Mouse (Mus musculus) forebrain, embryonic 12.5 days (tissue): ENCODE data around the gene Ppp2ca. TPM values are rescaled to one million over a fixed set of nuclear protein-coding genes. Genes with fewer than 3 reads are reported as not detected.

ENCODE experiments used
- ATAC-seq: fragments of 200-750 bp; cut with Nextera tagmentation; 2 replicates; pipeline ENCODE4 v1.8.0; 2017; ENCODE audit warnings: moderate TSS enrichment; ENCODE audit not compliant: low FRiP score
- H3K27ac ChIP-seq: fragments of 300-500 bp; sonication (generic); 2 replicates; pipeline ENCODE4 v1.5.1; 2016; ENCODE audit warnings: mild to moderate bottlenecking
- H3K27me3 ChIP-seq: fragments of 300-500 bp; sonication (generic); 2 replicates; pipeline ENCODE4 v1.6.1; 2016; ENCODE audit warnings: mild to moderate bottlenecking
- H3K36me3 ChIP-seq: fragments of 300-500 bp; sonication (generic); replicated peaks from 2 replicates; pipeline ENCODE4 v1.6.1; 2016; ENCODE audit warnings: mild to moderate bottlenecking
- H3K4me1 ChIP-seq: fragments of 300-500 bp; sonication (generic); 2 replicates; pipeline ENCODE4 v1.6.1; 2016
- H3K4me2 ChIP-seq: fragments of 300-500 bp; sonication (generic); 2 replicates; pipeline ENCODE4 v1.6.1; 2016; ENCODE audit warnings: mild to moderate bottlenecking, moderate library complexity
- H3K4me3 ChIP-seq: fragments of 300-500 bp; sonication (generic); replicated peaks from 2 replicates; pipeline ENCODE4 v1.5.1; 2016; ENCODE audit warnings: mild to moderate bottlenecking
- H3K9ac ChIP-seq: fragments of 300-500 bp; sonication (generic); 2 replicates; pipeline ENCODE4 v1.6.1; 2016; ENCODE audit warnings: mild to moderate bottlenecking
- H3K9me3 ChIP-seq: fragments of 300-500 bp; sonication (generic); 2 replicates; pipeline ENCODE4 v1.6.1; 2016
- WGBS: fragments of 180-500 bp; shearing (Covaris S2); methylation state at CpG from one replicate; pipeline ENCODE4 v1.1.7; 2016; 5-methylcytosine and 5-hydroxymethylcytosine counted together
- polyA plus RNA-seq: library from polyadenylated mRNA; unstranded; fragments of >200 nt; fragmentation: Nextera tagmentation; extraction: Ambion mirVana; gene quantifications from 2 replicates; pipeline ENCODE4 v1.2.1, GENCODE M21; 2016

The Ppp2ca gene
- polyA plus RNA-seq, 1 experiment from 2014 or later: 125 TPM

GRCm38 (mm10) chr11:52075794-52076633 lies 22.5 kb upstream of the Ppp2ca start:
- Histone ChIP-seq H3K4me1 (peaks cover 7% of the 10 kb centered on the region), H3K4me3 (no peak overlapping the region), H3K4me2 (no peak overlapping the region), H3K9ac (no peak overlapping the region), H3K9me3 (no peaks in the 10 kb centered on the region), H3K27me3 (no peaks in the 10 kb centered on the region), H3K36me3 (no peaks in the 10 kb centered on the region), H3K27ac (no peak overlapping the region)
- ATAC-seq: no peak
- WGBS: 82% methylated on average over 19 of the region's 19 CpGs

- Histone ChIP-seq H3K36me3 (no peaks in the 10 kb centered on the region), H3K9ac (no peak overlapping the region), H3K27me3 (no peaks in the 10 kb centered on the region), H3K4me3 (no peak overlapping the region), H3K4me2 (no peak overlapping the region), H3K9me3 (no peaks in the 10 kb centered on the region), H3K4me1 (peaks cover 7% of the 10 kb centered on the region), H3K27ac (no peak overlapping the region)
- no peak for ATAC-seq
- 85% methylated on average over 6 of the region's 6 CpGs for WGBS
Measured at GRCm38 (mm10) chr11:52076742-52077352, 21.6 kb upstream of the Ppp2ca start.

GRCm38 (mm10) chr11:52077939-52078338 lies 20.5 kb upstream of the Ppp2ca start:
- no peaks in the 10 kb centered on the region for H3K9me3 ChIP-seq
- H3K4me3 ChIP-seq: no peak overlapping the region
- no peaks in the 10 kb centered on the region for H3K36me3 ChIP-seq
- 88% methylated on average over 4 of the region's 4 CpGs for WGBS
- peaks cover 7% of the 10 kb centered on the region for H3K4me1 ChIP-seq
- no peak overlapping the region for H3K27ac ChIP-seq
- ATAC-seq: no peak
- no peak overlapping the region for H3K9ac ChIP-seq
- H3K27me3 ChIP-seq: no peaks in the 10 kb centered on the region
- H3K4me2 ChIP-seq: no peak overlapping the region

GRCm38 (mm10) chr11:52079978-52080377 lies 18.5 kb upstream of the Ppp2ca start:
- no peak overlapping the region for H3K9ac ChIP-seq
- WGBS: 10% methylated on average over 5 of the region's 5 CpGs
- no peaks in the 10 kb centered on the region for H3K36me3 ChIP-seq
- no peak overlapping the region for H3K27ac ChIP-seq
- H3K4me1 ChIP-seq: peaks cover 7% of the 10 kb centered on the region
- no peak overlapping the region for H3K4me2 ChIP-seq
- H3K9me3 ChIP-seq: no peaks in the 10 kb centered on the region
- no peak overlapping the region for H3K4me3 ChIP-seq
- no peaks in the 10 kb centered on the region for H3K27me3 ChIP-seq
- ATAC-seq: no peak

- Histone ChIP-seq H3K36me3 (no peaks in the 10 kb centered on the region), H3K4me1 (peaks cover 7% of the 10 kb centered on the region), H3K9ac (no peak overlapping the region), H3K27me3 (no peaks in the 10 kb centered on the region), H3K4me3 (no peak overlapping the region), H3K9me3 (no peaks in the 10 kb centered on the region), H3K27ac (no peak overlapping the region), H3K4me2 (no peak overlapping the region)
- whole genome bisulfite sequencing: 92% methylated on average over 2 of the region's 2 CpGs
- no peak for ATAC-seq
Measured at GRCm38 (mm10) chr11:52080656-52081055, 17.8 kb upstream of the Ppp2ca start.

- peaks cover 14% of the 10 kb centered on the region for H3K4me1 ChIP-seq
- ATAC-seq: 0 out of 2 replicates have a peak, but pooled peaks have one; percentile 14
- 66% methylated on average over 4 of the region's 4 CpGs for WGBS
- no peaks in the 10 kb centered on the region for H3K36me3 ChIP-seq
- no peak overlapping the region for H3K4me3 ChIP-seq
- H3K9ac ChIP-seq: no peak overlapping the region
- peak overlapping the region; percentile 57 for H3K27ac ChIP-seq
- H3K4me2 ChIP-seq: no peak overlapping the region
- H3K27me3 ChIP-seq: no peaks in the 10 kb centered on the region
- H3K9me3 ChIP-seq: no peaks in the 10 kb centered on the region
Measured at GRCm38 (mm10) chr11:52085857-52086203, 12.7 kb upstream of the Ppp2ca start.

- Histone ChIP-seq H3K4me3 (no peak overlapping the region), H3K9ac (no peak overlapping the region), H3K9me3 (no peaks in the 10 kb centered on the region), H3K27ac (peak overlapping the region; percentile 57), H3K27me3 (no peaks in the 10 kb centered on the region), H3K4me1 (peaks cover 14% of the 10 kb centered on the region), H3K4me2 (no peak overlapping the region), H3K36me3 (no peaks in the 10 kb centered on the region)
- 0 out of 2 replicates have a peak, but pooled peaks have one; percentile 27 for ATAC-seq
- 43% methylated on average over 9 of the region's 9 CpGs for WGBS
Measured at GRCm38 (mm10) chr11:52086204-52086864, 12.1 kb upstream of the Ppp2ca start.

GRCm38 (mm10) chr11:52089291-52089690 lies 9.2 kb upstream of the Ppp2ca start:
- 79% methylated on average over 8 of the region's 8 CpGs for WGBS
- Histone ChIP-seq H3K36me3 (no peaks in the 10 kb centered on the region), H3K27ac (no peak overlapping the region), H3K9ac (no peak overlapping the region), H3K4me2 (no peak overlapping the region), H3K9me3 (no peaks in the 10 kb centered on the region), H3K27me3 (0 out of 2 replicates have a peak, but pooled peaks cover 3% of the 10 kb centered on the region), H3K4me1 (peaks cover 14% of the 10 kb centered on the region), H3K4me3 (no peak overlapping the region)
- ATAC-seq: no peak

GRCm38 (mm10) chr11:52091261-52091660 lies 7.2 kb upstream of the Ppp2ca start:
- ATAC-seq: no peak
- Histone ChIP-seq H3K9ac (no peak overlapping the region), H3K4me1 (peaks cover 7% of the 10 kb centered on the region), H3K27ac (no peak overlapping the region), H3K36me3 (no peaks in the 10 kb centered on the region), H3K9me3 (no peaks in the 10 kb centered on the region), H3K4me3 (no peak overlapping the region), H3K4me2 (no peak overlapping the region), H3K27me3 (0 out of 2 replicates have a peak, but pooled peaks cover 3% of the 10 kb centered on the region)
- WGBS: 88% methylated on average over 9 of the region's 9 CpGs

- Histone ChIP-seq H3K9ac (no peak overlapping the region), H3K27me3 (0 out of 2 replicates have a peak, but pooled peaks cover 3% of the 10 kb centered on the region), H3K4me3 (no peak overlapping the region), H3K27ac (no peak overlapping the region), H3K4me1 (peaks cover 7% of the 10 kb centered on the region), H3K4me2 (no peak overlapping the region), H3K9me3 (no peaks in the 10 kb centered on the region), H3K36me3 (no peaks in the 10 kb centered on the region)
- ATAC-seq: no peak
- 66% methylated on average over 5 of the region's 5 CpGs for WGBS
Measured at GRCm38 (mm10) chr11:52094568-52094967, 3.9 kb upstream of the Ppp2ca start.

- WGBS: 69% methylated on average over 3 of the region's 3 CpGs
- no peaks in the 10 kb centered on the region for H3K9me3 ChIP-seq
- no peak overlapping the region for H3K4me2 ChIP-seq
- no peak overlapping the region for H3K4me3 ChIP-seq
- no peaks in the 10 kb centered on the region for H3K36me3 ChIP-seq
- H3K4me1 ChIP-seq: peaks cover 30% of the 10 kb centered on the region
- H3K9ac ChIP-seq: no peak overlapping the region
- no peak overlapping the region for H3K27ac ChIP-seq
- no peak for ATAC-seq
- H3K27me3 ChIP-seq: 0 out of 2 replicates have a peak, but pooled peaks cover 3% of the 10 kb centered on the region
Measured at GRCm38 (mm10) chr11:52097016-52097415, 1.5 kb upstream of the Ppp2ca start.

GRCm38 (mm10) chr11:52097596-52097995 lies 885 bp upstream of the Ppp2ca start:
- WGBS: 78% methylated on average over 2 of the region's 2 CpGs
- H3K4me2 ChIP-seq: peak overlapping the region; percentile 83
- ATAC-seq: no peak
- H3K9ac ChIP-seq: peak overlapping the region; percentile 59; the same call in 1 of the 2 replicates
- H3K27me3 ChIP-seq: 0 out of 2 replicates have a peak, but pooled peaks cover 3% of the 10 kb centered on the region
- no peak overlapping the region; the same call in 1 of the 2 replicates for H3K4me3 ChIP-seq
- no peaks in the 10 kb centered on the region for H3K36me3 ChIP-seq
- H3K9me3 ChIP-seq: no peaks in the 10 kb centered on the region
- H3K4me1 ChIP-seq: peaks cover 31% of the 10 kb centered on the region
- no peak overlapping the region for H3K27ac ChIP-seq
